Mouse (Mus musculus) liver, embryonic 16.5 days (tissue): ENCODE data around the gene Zfp652. TPM values are rescaled to one million over a fixed set of nuclear protein-coding genes. Genes with fewer than 3 reads are reported as not detected.

ENCODE experiments used
- ATAC-seq: fragments of 200-750 bp; cut with Nextera tagmentation; 2 replicates; pipeline ENCODE4 v1.8.0; 2017; ENCODE audit warnings: low read depth, mild to moderate bottlenecking, moderate number of reproducible peaks, moderate library complexity
- H3K27ac ChIP-seq: fragments of 300-500 bp; sonication (generic); 2 replicates; pipeline ENCODE4 v1.5.1; 2014; ENCODE audit warnings: mild to moderate bottlenecking, low read length
- H3K27me3 ChIP-seq: fragments of 300-500 bp; sonication (generic); 2 replicates; pipeline ENCODE4 v1.6.1; 2014; ENCODE audit warnings: low read depth, low read length, mixed read lengths; ENCODE audit not compliant: control insufficient read depth, insufficient read depth
- H3K36me3 ChIP-seq: fragments of 300-500 bp; sonication (generic); 2 replicates; pipeline ENCODE4 v1.6.1; 2014; ENCODE audit warnings: mild to moderate bottlenecking; ENCODE audit not compliant: control insufficient read depth, insufficient read depth
- H3K4me1 ChIP-seq: fragments of 300-500 bp; sonication (generic); 2 replicates; pipeline ENCODE4 v1.6.1; 2014; ENCODE audit warnings: low read depth, low read length, mixed read lengths; ENCODE audit not compliant: control insufficient read depth
- H3K4me2 ChIP-seq: fragments of 300-500 bp; sonication (generic); 2 replicates; pipeline ENCODE4 v1.6.1; 2014; ENCODE audit warnings: low read depth, low read length, mixed read lengths
- H3K4me3 ChIP-seq: fragments of 300-500 bp; sonication (generic); 2 replicates; pipeline ENCODE4 v1.5.1; 2014; ENCODE audit warnings: low read depth, mild to moderate bottlenecking, low read length
- H3K9ac ChIP-seq: fragments of 300-500 bp; sonication (generic); 2 replicates; pipeline ENCODE4 v1.6.1; 2014; ENCODE audit warnings: low read depth, low read length
- H3K9me3 ChIP-seq: fragments of 300-500 bp; sonication (generic); replicated peaks from 2 replicates; pipeline ENCODE4 v1.6.1; 2016; ENCODE audit warnings: low read length; ENCODE audit not compliant: control insufficient read depth
- WGBS: fragments of 180-500 bp; shearing (Covaris S2); extraction: QIAGEN DNeasy Blood & Tissue Kit; methylation state at CpG from one replicate; pipeline ENCODE4 v1.1.7; 2014; ENCODE audit not compliant: insufficient replicate concordance; 5-methylcytosine and 5-hydroxymethylcytosine counted together
- polyA plus RNA-seq: library from polyadenylated mRNA; unstranded; fragments of >200 nt; fragmentation: Nextera tagmentation; extraction: Ambion mirVana; gene quantifications from 2 replicates; pipeline ENCODE4 v1.2.1, GENCODE M21; 2015

The Zfp652 gene
- polyA plus RNA-seq, 1 experiment from 2014 or later = 5.8 TPM

GRCm38 (mm10) chr11:95850898-95851297 lies 138.4 kb downstream of the Zfp652 start:
- Histone ChIP-seq H3K4me2 (no peak overlapping the region), H3K9me3 (no peaks in the 10 kb centered on the region; the same call in 1 of the 2 replicates), H3K36me3 (no peaks in the 10 kb centered on the region), H3K9ac (no peak overlapping the region), H3K27me3 (no peaks in the 10 kb centered on the region), H3K4me3 (no peak overlapping the region), H3K27ac (no peak overlapping the region), H3K4me1 (no peaks in the 10 kb centered on the region)
- WGBS = 47% methylated on average over 2 of the region's 2 CpGs
- ATAC-seq = no peak

- WGBS = 36% methylated on average over 5 of the region's 5 CpGs
- Histone ChIP-seq H3K36me3 (no peaks in the 10 kb centered on the region), H3K4me2 (no peak overlapping the region), H3K9me3 (no peaks in the 10 kb centered on the region; the same call in 1 of the 2 replicates), H3K27ac (no peak overlapping the region), H3K27me3 (no peaks in the 10 kb centered on the region), H3K4me3 (no peak overlapping the region), H3K9ac (no peak overlapping the region), H3K4me1 (peaks cover 10% of the 10 kb centered on the region)
- ATAC-seq = no peak
Observed at GRCm38 (mm10) chr11:95853684-95854083, 141.2 kb downstream of the Zfp652 start.

GRCm38 (mm10) chr11:95857306-95857705 lies 144.8 kb downstream of the Zfp652 start:
- no peak overlapping the region for H3K4me3 ChIP-seq
- H3K36me3 ChIP-seq = no peaks in the 10 kb centered on the region
- peaks cover 24% of the 10 kb centered on the region for H3K4me1 ChIP-seq
- ATAC-seq = no peak
- WGBS = 64% methylated on average over 4 of the region's 4 CpGs
- H3K27ac ChIP-seq = no peak overlapping the region
- no peak overlapping the region for H3K9ac ChIP-seq
- H3K27me3 ChIP-seq = no peaks in the 10 kb centered on the region
- no peaks in the 10 kb centered on the region; the same call in 1 of the 2 replicates for H3K9me3 ChIP-seq
- 0 out of 2 replicates have a peak overlapping the region, but pooled peaks have one; percentile 83 for H3K4me2 ChIP-seq

- H3K4me1 ChIP-seq = peaks cover 24% of the 10 kb centered on the region
- no peaks in the 10 kb centered on the region; the same call in 1 of the 2 replicates for H3K9me3 ChIP-seq
- ATAC-seq = no peak
- peak overlapping the region; percentile 83 for H3K4me2 ChIP-seq
- no peaks in the 10 kb centered on the region for H3K36me3 ChIP-seq
- peak overlapping the region; percentile 96 for H3K27ac ChIP-seq
- peak overlapping the region; percentile 83 for H3K9ac ChIP-seq
- no peaks in the 10 kb centered on the region for H3K27me3 ChIP-seq
- 26% methylated on average over 21 of the region's 21 CpGs for WGBS
- H3K4me3 ChIP-seq = peak overlapping the region; percentile 80
Observed at GRCm38 (mm10) chr11:95857716-95858527, 145.4 kb downstream of the Zfp652 start.

GRCm38 (mm10) chr11:95858528-95859467 lies 146.3 kb downstream of the Zfp652 start:
- peak overlapping the region; percentile 83 for H3K9ac ChIP-seq
- no peaks in the 10 kb centered on the region for H3K27me3 ChIP-seq
- peak overlapping the region; percentile 80 for H3K4me3 ChIP-seq
- H3K9me3 ChIP-seq = no peaks in the 10 kb centered on the region; the same call in 1 of the 2 replicates
- peak overlapping the region; percentile 83 for H3K4me2 ChIP-seq
- ATAC-seq = peak; percentile 96
- no peaks in the 10 kb centered on the region for H3K36me3 ChIP-seq
- under 1% methylated on average over 58 of the region's 58 CpGs for WGBS
- H3K27ac ChIP-seq = peak overlapping the region; percentile 96
- H3K4me1 ChIP-seq = peaks cover 24% of the 10 kb centered on the region

- Histone ChIP-seq H3K4me2 (peak overlapping the region; percentile 83), H3K36me3 (no peaks in the 10 kb centered on the region), H3K27ac (peak overlapping the region; percentile 96), H3K9ac (peak overlapping the region; percentile 77), H3K4me3 (peak overlapping the region; percentile 80), H3K4me1 (peaks cover 24% of the 10 kb centered on the region), H3K27me3 (no peaks in the 10 kb centered on the region), H3K9me3 (no peaks in the 10 kb centered on the region)
- ATAC-seq = peak; percentile 45
- under 1% methylated on average over 35 of the region's 35 CpGs for WGBS
Observed at GRCm38 (mm10) chr11:95859468-95859855, 147.0 kb downstream of the Zfp652 start.

- H3K27me3 ChIP-seq = no peaks in the 10 kb centered on the region
- no peaks in the 10 kb centered on the region for H3K36me3 ChIP-seq
- peak overlapping the region; percentile 77 for H3K9ac ChIP-seq
- H3K4me2 ChIP-seq = peak overlapping the region; percentile 83
- H3K4me1 ChIP-seq = peaks cover 24% of the 10 kb centered on the region
- H3K4me3 ChIP-seq = peak overlapping the region; percentile 80
- WGBS = 9% methylated on average over 3 of the region's 3 CpGs
- H3K9me3 ChIP-seq = no peaks in the 10 kb centered on the region
- peak overlapping the region; percentile 96 for H3K27ac ChIP-seq
- ATAC-seq = peak; percentile 31
Observed at GRCm38 (mm10) chr11:95860071-95860490, 147.6 kb downstream of the Zfp652 start.

- 74% methylated on average over 8 of the region's 8 CpGs for WGBS
- Histone ChIP-seq H3K9me3 (no peaks in the 10 kb centered on the region), H3K9ac (no peak overlapping the region), H3K36me3 (no peaks in the 10 kb centered on the region), H3K4me1 (peaks cover 24% of the 10 kb centered on the region), H3K27ac (no peak overlapping the region; the same call in 1 of the 2 replicates), H3K4me2 (no peak overlapping the region), H3K27me3 (no peaks in the 10 kb centered on the region), H3K4me3 (no peak overlapping the region)
- no peak for ATAC-seq
Observed at GRCm38 (mm10) chr11:95861397-95861796, 148.9 kb downstream of the Zfp652 start.
